Mouse (Mus musculus) B cell, adult 67 days (primary cell): ENCODE data around the gene Fbxo46. TPM values are rescaled to one million over a fixed set of nuclear protein-coding genes. Genes with fewer than 3 reads are reported as not detected.

Source experiments
- total RNA-seq, 2 experiments: library from RNA; stranded (reverse); gene quantifications; 4 replicates each; pipeline ENCODE4 v1.2.4; 2023

The Fbxo46 gene
- 10 to 100 TPM; 27.1 to 29.2 TPM for total RNA-seq

GRCm38 (mm10) chr7:19119631-19120429, at the start of gene Fbxo46:
TSS of gene Fbxo46 (plus strand) at chr7:19119859.

DNA sequence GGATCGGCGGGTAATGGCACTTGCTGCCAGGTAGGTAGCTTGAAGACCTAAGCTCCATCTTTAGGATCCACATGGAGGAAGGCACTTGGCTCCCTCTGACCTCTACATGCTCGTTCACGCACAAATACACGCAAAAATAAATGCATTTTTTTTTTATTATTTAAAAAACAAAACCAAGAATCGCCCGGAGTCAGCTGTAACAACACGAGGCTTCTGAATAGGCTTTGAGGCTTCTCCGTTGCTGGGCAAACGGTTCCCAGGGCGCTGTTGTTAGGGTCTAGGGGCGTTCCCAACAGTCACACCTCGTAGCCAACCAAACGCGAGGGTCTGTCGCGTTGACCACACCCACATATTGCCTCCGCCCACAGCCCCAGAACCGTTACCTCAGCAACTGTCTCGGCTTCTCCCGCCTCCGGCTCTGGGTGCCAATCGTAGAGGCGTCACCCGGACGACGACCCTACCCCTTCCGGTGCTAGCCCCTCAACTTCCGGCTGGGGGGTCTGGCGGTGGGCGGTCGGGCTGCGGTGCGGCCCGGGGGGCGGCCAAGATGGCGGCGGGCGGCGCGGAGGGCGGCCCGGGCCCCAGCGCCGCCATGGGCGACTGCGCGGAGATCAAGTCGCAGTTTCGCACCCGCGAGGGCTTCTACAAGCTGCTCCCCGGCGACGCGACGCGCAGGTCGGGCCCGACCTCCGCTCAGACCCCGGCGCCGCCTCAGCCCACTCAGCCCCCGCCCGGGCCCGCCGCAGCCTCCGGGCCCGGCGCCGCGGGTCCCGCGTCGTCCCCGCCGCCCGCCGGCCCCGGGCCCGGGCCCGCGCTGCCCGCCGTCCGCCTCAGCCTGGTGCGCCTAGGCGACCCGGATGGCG, 43.7 kb upstream of the Fbxo46 start, which contains the start of gene Dmwd:
Dmwd (plus strand) TSS at position 505 of the 863 bp plus-strand sequence.

GRCm38 (mm10) chr7:19083701-19084100, 36.0 kb upstream of the Fbxo46 start, which contains the start of gene Dmpk:
TSS of gene Dmpk (plus strand) at chr7:19083849.

GRCm38 (mm10) chr7:19094471-19094825, 25.2 kb upstream of the Fbxo46 start, which contains the start of gene Six5:
TSS of gene Six5 (plus strand) at chr7:19094594.

GRCm38 (mm10) chr7:19118028-19118771, 1.5 kb upstream of the Fbxo46 start, which contains the start of gene Gm4969:
TSS of gene Gm4969 (minus strand) at chr7:19118368.

GRCm38 (mm10) chr7:19148875-19149541, 29.3 kb downstream of the Fbxo46 start, which contains the start of gene Qpctl:
TSS of gene Qpctl (minus strand) at chr7:19149291.

GRCm38 (mm10) chr7:19149626-19150025, 30.0 kb downstream of the Fbxo46 start, which contains the start of gene Snrpd2:
TSS of gene Snrpd2 (plus strand) at chr7:19149722.

DNA sequence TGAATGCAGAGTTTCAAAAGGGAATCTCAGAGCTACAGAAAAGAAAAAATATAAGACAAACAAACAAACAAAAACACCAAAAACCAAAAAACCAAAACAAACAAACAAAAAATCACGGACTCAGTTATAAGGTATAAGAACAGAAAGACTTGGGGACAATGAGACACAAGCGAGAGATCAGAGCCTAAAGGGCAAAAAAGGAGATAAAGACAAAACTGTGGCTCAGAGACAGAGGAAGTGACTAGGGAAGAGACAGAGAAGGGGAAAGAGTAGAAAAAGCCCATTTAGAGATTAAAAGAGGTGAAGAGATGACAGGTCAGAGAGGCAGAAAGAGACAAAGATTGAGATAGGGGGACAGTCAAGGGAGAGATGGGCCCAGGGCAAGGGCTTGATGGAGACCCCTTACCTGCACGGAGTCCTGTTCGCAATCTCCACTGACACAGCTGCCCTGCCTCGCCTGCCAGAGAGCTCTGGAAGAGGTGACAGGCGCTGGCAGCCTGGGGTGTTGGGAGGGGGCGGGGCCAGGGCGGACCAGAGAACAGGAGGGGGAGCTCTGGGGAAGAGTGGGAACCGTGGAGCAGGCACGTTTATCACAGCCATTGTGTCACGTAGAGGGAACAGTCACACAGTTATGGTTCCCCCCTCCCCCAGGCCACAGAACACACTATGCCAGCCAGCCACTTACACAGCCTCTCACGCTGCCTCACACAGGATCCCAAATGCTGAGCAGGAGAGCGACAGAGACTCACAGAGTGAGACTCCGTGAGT, 46.2 kb downstream of the Fbxo46 start, which contains the start of gene Gipr:
Gipr (minus strand) TSS at position 472 of the 768 bp plus-strand sequence.

DNA sequence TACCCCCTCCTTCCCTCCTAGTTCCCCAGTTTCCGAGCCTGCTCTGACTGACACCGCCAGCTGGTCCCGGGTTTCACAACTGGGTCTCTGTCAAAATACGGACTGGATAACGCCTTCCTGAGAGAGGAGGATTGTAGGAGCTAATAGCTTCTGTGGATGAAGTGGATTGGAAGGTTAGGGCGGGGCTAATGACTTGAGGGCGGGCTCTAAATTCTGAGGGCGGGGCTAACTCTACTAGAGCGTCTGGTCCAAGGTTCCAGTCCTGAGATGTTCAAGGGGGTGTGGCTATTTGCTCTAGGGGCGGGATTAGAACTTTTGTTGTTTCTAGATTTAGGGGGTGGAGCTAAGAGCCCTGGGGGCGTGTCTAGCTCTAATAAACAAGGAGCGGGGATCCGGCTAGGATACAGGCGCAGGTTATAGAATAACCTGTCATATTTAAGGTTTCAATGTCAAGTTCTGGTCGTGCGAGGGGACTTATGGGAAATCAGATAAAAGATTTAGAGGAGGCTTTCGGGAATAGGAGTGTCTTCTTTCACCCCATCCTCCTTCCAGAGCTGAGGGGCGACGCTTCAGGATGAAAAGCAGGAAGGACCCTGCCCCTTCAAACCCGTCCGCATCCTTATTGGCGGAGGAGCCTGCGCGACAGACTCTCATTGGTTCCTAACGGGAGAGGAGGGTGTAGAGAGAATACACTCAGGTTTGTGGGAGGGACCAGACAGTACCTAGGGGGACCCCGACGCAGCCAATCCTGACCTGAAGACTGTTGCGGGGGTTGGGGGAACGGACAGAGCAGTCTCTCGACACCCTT, 56.3 kb downstream of the Fbxo46 start, which contains the start of gene Eml2:
Eml2 (plus strand) TSS at position 714 of the 808 bp plus-strand sequence.

Other genes starting within 250 kb of the Fbxo46 start
- 10 to 100 TPM; 23.8 TPM for gene Pglyrp1, start 248.5 kb upstream of the Fbxo46 start, total RNA-seq
- gene Ccdc61, start 209.4 kb upstream of the Fbxo46 start, total RNA-seq = 10 to 100 TPM; 22.8 to 37.2 TPM
- not detected for gene Nova2, start 194.0 kb upstream of the Fbxo46 start, total RNA-seq
- gene Nanos2, start 132.5 kb upstream of the Fbxo46 start, total RNA-seq = not detected
- gene Mypop, start 128.6 kb upstream of the Fbxo46 start, total RNA-seq = 1 to 10 TPM; 1.4 to 1.8 TPM
- 10 to 100 TPM; 32.3 to 33.9 TPM for gene Irf2bp1, start 115.8 kb upstream of the Fbxo46 start, total RNA-seq
- not detected for gene Foxa3, start 96.3 kb upstream of the Fbxo46 start, total RNA-seq
- gene Sympk, start 95.5 kb upstream of the Fbxo46 start, total RNA-seq = 100 to 1,000 TPM; 109 to 118 TPM
- gene Rsph6a, start 65.2 kb upstream of the Fbxo46 start, total RNA-seq = under 1 TPM in 1 of 2 experiments, not detected in 1; 0.58 TPM
- 10 to 100 TPM; 15.1 to 15.8 TPM for gene Dmwd, start 43.6 kb upstream of the Fbxo46 start, total RNA-seq
- 10 to 100 TPM; 12.2 to 17.9 TPM for gene Dmpk, start 36.0 kb upstream of the Fbxo46 start, total RNA-seq
- under 1 TPM; 0.24 to 0.46 TPM for gene Six5, start 25.3 kb upstream of the Fbxo46 start, total RNA-seq
- not detected for gene Gm4969, start 1.5 kb upstream of the Fbxo46 start, total RNA-seq
- gene Qpctl, start 29.4 kb downstream of the Fbxo46 start, total RNA-seq = 10 to 100 TPM; 12.3 to 14.1 TPM
- 100 to 1,000 TPM in 1 of 2 experiments, 10 to 100 TPM in 1; 89.6 to 100 TPM for gene Snrpd2, start 29.9 kb downstream of the Fbxo46 start, total RNA-seq
- not detected for gene Gipr, start 46.3 kb downstream of the Fbxo46 start, total RNA-seq
- 10 to 100 TPM; 20.6 to 35.2 TPM for gene Eml2, start 56.6 kb downstream of the Fbxo46 start, total RNA-seq
- not detected for gene Gpr4, start 92.7 kb downstream of the Fbxo46 start, total RNA-seq
- 10 to 100 TPM; 37.9 to 54.7 TPM for gene Opa3, start 108.5 kb downstream of the Fbxo46 start, total RNA-seq
- 100 to 1,000 TPM; 403 to 410 TPM for gene Vasp, start 152.0 kb downstream of the Fbxo46 start, total RNA-seq
- not detected for gene Ppm1n, start 160.2 kb downstream of the Fbxo46 start, total RNA-seq
- not detected for gene Rtn2, start 162.8 kb downstream of the Fbxo46 start, total RNA-seq
- gene Fosb, start 190.2 kb downstream of the Fbxo46 start, total RNA-seq = 1,000 to 10,000 TPM in 1 of 2 experiments, 100 to 1,000 TPM in 1; 524 to 1,527 TPM
- gene Ercc1, start 224.9 kb downstream of the Fbxo46 start, total RNA-seq = 10 to 100 TPM; 64.3 to 66.3 TPM
- 10 to 100 TPM in 1 of 2 experiments, 1 to 10 TPM in 1; 6.7 to 10.7 TPM for gene Cd3eap, start 239.6 kb downstream of the Fbxo46 start, total RNA-seq
- gene Ppp1r13l, start 239.9 kb downstream of the Fbxo46 start, total RNA-seq = 1 to 10 TPM; 1.4 to 1.9 TPM